Mouse (Mus musculus) limb, embryonic 10.5 days (tissue): ENCODE results near the gene D430041D05Rik. TPM values are rescaled to one million over a fixed set of nuclear protein-coding genes. Genes with fewer than 3 reads are reported as not detected.
"Not testable (repeated sequence)": the region's sequence is repeated elsewhere in the genome, so short reads cannot be mapped to it uniquely, and the experiment has no call there.

Experiments
- DNase-seq: peaks from one replicate; pipeline ENCODE4 v3.0.0-alpha.2; 2017; ENCODE audit warnings: low spot score
- H3K27ac ChIP-seq: fragments of 300-500 bp; sonication (generic); 2 replicates; pipeline ENCODE4 v1.5.1; 2016; ENCODE audit warnings: mild to moderate bottlenecking
- H3K27me3 ChIP-seq: fragments of 300-500 bp; sonication (generic); 2 replicates; pipeline ENCODE4 v1.6.1; 2016; ENCODE audit warnings: low read depth, mild to moderate bottlenecking; ENCODE audit not compliant: poor library complexity, severe bottlenecking
- H3K36me3 ChIP-seq: fragments of 300-500 bp; sonication (generic); 2 replicates; pipeline ENCODE4 v1.6.1; 2016; ENCODE audit warnings: mild to moderate bottlenecking, moderate library complexity
- H3K4me1 ChIP-seq: fragments of 300-500 bp; sonication (generic); 2 replicates; pipeline ENCODE4 v1.6.1; 2016
- H3K4me3 ChIP-seq: fragments of 300-500 bp; sonication (generic); 2 replicates; pipeline ENCODE4 v1.5.1; 2016; ENCODE audit warnings: mild to moderate bottlenecking, moderate library complexity
- H3K9me3 ChIP-seq: fragments of 300-500 bp; sonication (generic); replicated peaks from 2 replicates; pipeline ENCODE4 v1.6.1; 2016; ENCODE audit warnings: mild to moderate bottlenecking
- WGBS: fragments of 180-500 bp; shearing (Covaris S2); methylation state at CpG from one replicate; pipeline ENCODE4 v1.1.7; 2016; 5-methylcytosine and 5-hydroxymethylcytosine counted together
- polyA plus RNA-seq: library from polyadenylated mRNA; unstranded; fragments of >200 nt; fragmentation: Nextera tagmentation; extraction: Ambion mirVana; gene quantifications from 2 replicates; pipeline ENCODE4 v1.2.1, GENCODE M21; 2016

The D430041D05Rik gene
- polyA plus RNA-seq, 1 experiment from 2014 or later: 0.81 TPM

GRCm38 (mm10) chr2:104122505-104123378 lies 288.1 kb downstream of the D430041D05Rik start, which contains the start of gene A930018P22Rik:
A930018P22Rik (plus strand) TSS chr2:104122769.
- H3K36me3 ChIP-seq: no peaks in the 10 kb centered on the region
- peak within 1 kb of the TSS; percentile 71 for H3K4me3 ChIP-seq
- H3K27me3 ChIP-seq: peaks cover 43% of the 10 kb centered on the region
- H3K4me1 ChIP-seq: peaks cover 21% of the 10 kb centered on the region
- under 1% methylated on average over 74 of the region's 74 CpGs for WGBS
- DNase-seq: peak; percentile 89
- H3K27ac ChIP-seq: peak within 1 kb of the TSS; percentile 83
- H3K9me3 ChIP-seq: no peaks in the 10 kb centered on the region

- Histone ChIP-seq H3K27me3 (peaks cover 36% of the 10 kb centered on the region), H3K36me3 (no peaks in the 10 kb centered on the region), H3K4me1 (peaks cover 21% of the 10 kb centered on the region), H3K27ac (peak overlapping the region; percentile 83), H3K9me3 (no peaks in the 10 kb centered on the region), H3K4me3 (peak overlapping the region; percentile 71)
- WGBS: 82% methylated on average over 8 of the region's 8 CpGs
- no peak for DNase-seq
Measured at GRCm38 (mm10) chr2:104121681-104122504, 288.9 kb downstream of the D430041D05Rik start.

- peaks cover 20% of the 10 kb centered on the region for H3K27me3 ChIP-seq
- H3K4me1 ChIP-seq: peaks cover 21% of the 10 kb centered on the region
- H3K36me3 ChIP-seq: no peaks in the 10 kb centered on the region
- H3K27ac ChIP-seq: no peak overlapping the region
- H3K9me3 ChIP-seq: no peaks in the 10 kb centered on the region
- WGBS: 58% methylated on average over 6 of the region's 6 CpGs
- no peak for DNase-seq
- H3K4me3 ChIP-seq: no peak overlapping the region
Measured at GRCm38 (mm10) chr2:104120312-104120711, 290.5 kb downstream of the D430041D05Rik start.

GRCm38 (mm10) chr2:104119097-104119496 lies 291.7 kb downstream of the D430041D05Rik start:
- H3K9me3 ChIP-seq: no peaks in the 10 kb centered on the region
- no peaks in the 10 kb centered on the region for H3K36me3 ChIP-seq
- H3K4me3 ChIP-seq: no peak overlapping the region
- no peak for DNase-seq
- peaks cover 10% of the 10 kb centered on the region for H3K27me3 ChIP-seq
- 86% methylated on average over 1 of the region's 1 CpGs for WGBS
- H3K27ac ChIP-seq: no peak overlapping the region
- H3K4me1 ChIP-seq: peaks cover 21% of the 10 kb centered on the region

GRCm38 (mm10) chr2:104117173-104117572 lies 293.6 kb downstream of the D430041D05Rik start:
- H3K4me3 ChIP-seq, H3K27ac ChIP-seq, H3K27me3 ChIP-seq, DNase-seq, H3K36me3 ChIP-seq, H3K4me1 ChIP-seq, H3K9me3 ChIP-seq: not testable (repeated sequence)

- WGBS: 87% methylated on average over 3 of the region's 3 CpGs
- H3K27me3 ChIP-seq: no peaks in the 10 kb centered on the region
- H3K27ac ChIP-seq: no peak overlapping the region
- H3K4me3 ChIP-seq: no peak overlapping the region
- peaks cover 3% of the 10 kb centered on the region; the same call in 1 of the 2 replicates for H3K4me1 ChIP-seq
- no peaks in the 10 kb centered on the region for H3K36me3 ChIP-seq
- H3K9me3 ChIP-seq: no peaks in the 10 kb centered on the region
- DNase-seq: no peak
Measured at GRCm38 (mm10) chr2:104114898-104115297, 295.9 kb downstream of the D430041D05Rik start.

- not testable (repeated sequence) for H3K4me3 ChIP-seq, H3K27ac ChIP-seq, H3K4me1 ChIP-seq, H3K27me3 ChIP-seq, H3K36me3 ChIP-seq, DNase-seq, H3K9me3 ChIP-seq
Measured at GRCm38 (mm10) chr2:104113563-104113962, 297.2 kb downstream of the D430041D05Rik start.

GRCm38 (mm10) chr2:104111170-104111797 lies 299.5 kb downstream of the D430041D05Rik start:
- H3K4me3 ChIP-seq, H3K4me1 ChIP-seq, H3K27me3 ChIP-seq, H3K27ac ChIP-seq, H3K9me3 ChIP-seq, DNase-seq, H3K36me3 ChIP-seq: not testable (repeated sequence)
- WGBS: no CpG with 5 or more reads among the region's 1 CpGs

GRCm38 (mm10) chr2:104110031-104110430 lies 300.8 kb downstream of the D430041D05Rik start:
- whole genome bisulfite sequencing: 87% methylated on average over 4 of the region's 4 CpGs
- peaks cover 9% of the 10 kb centered on the region for H3K4me1 ChIP-seq
- H3K36me3 ChIP-seq: no peaks in the 10 kb centered on the region
- DNase-seq: no peak
- H3K9me3 ChIP-seq: no peaks in the 10 kb centered on the region
- H3K27me3 ChIP-seq: no peaks in the 10 kb centered on the region
- no peak overlapping the region for H3K27ac ChIP-seq
- H3K4me3 ChIP-seq: no peak overlapping the region

- Histone ChIP-seq H3K27me3 (no peaks in the 10 kb centered on the region), H3K36me3 (no peaks in the 10 kb centered on the region), H3K9me3 (no peaks in the 10 kb centered on the region), H3K4me3 (no peak overlapping the region), H3K4me1 (peaks cover 9% of the 10 kb centered on the region), H3K27ac (no peak overlapping the region)
- no peak for DNase-seq
- WGBS: 51% methylated on average over 2 of the region's 2 CpGs
Measured at GRCm38 (mm10) chr2:104109528-104109927, 301.3 kb downstream of the D430041D05Rik start.

- not testable (repeated sequence) for H3K27me3 ChIP-seq, DNase-seq, H3K4me1 ChIP-seq, H3K27ac ChIP-seq, H3K4me3 ChIP-seq, H3K36me3 ChIP-seq, H3K9me3 ChIP-seq
- WGBS: 56% methylated on average over 2 of the region's 2 CpGs
Measured at GRCm38 (mm10) chr2:104109021-104109420, 301.8 kb downstream of the D430041D05Rik start.

- Histone ChIP-seq H3K27me3 (no peaks in the 10 kb centered on the region), H3K9me3 (no peaks in the 10 kb centered on the region), H3K4me1 (peaks cover 5% of the 10 kb centered on the region), H3K27ac (no peak overlapping the region), H3K4me3 (no peak overlapping the region), H3K36me3 (no peaks in the 10 kb centered on the region)
- WGBS: 84% methylated on average over 6 of the region's 6 CpGs
- DNase-seq: no peak
Measured at GRCm38 (mm10) chr2:104104800-104105199, 306.0 kb downstream of the D430041D05Rik start.

GRCm38 (mm10) chr2:104099946-104100345 lies 310.9 kb downstream of the D430041D05Rik start:
- no peaks in the 10 kb centered on the region for H3K9me3 ChIP-seq
- H3K36me3 ChIP-seq: no peaks in the 10 kb centered on the region
- H3K27ac ChIP-seq: no peak overlapping the region
- no peaks in the 10 kb centered on the region for H3K27me3 ChIP-seq
- peaks cover 13% of the 10 kb centered on the region for H3K4me1 ChIP-seq
- 62% methylated on average over 1 of the region's 1 CpGs for WGBS
- no peak overlapping the region for H3K4me3 ChIP-seq
- no peak for DNase-seq
